Mouse (Mus musculus) liver, embryonic 18 days (tissue): ENCODE results near the gene Olfr171. TPM values are rescaled to one million over a fixed set of nuclear protein-coding genes. Genes with fewer than 3 reads are reported as not detected.

Source experiments
- polyA plus RNA-seq: library from polyadenylated mRNA; depleted of rRNA; stranded (reverse); fragments of >200 nt; gene quantifications from 2 replicates; pipeline ENCODE4 v1.2.3, GENCODE M21; 2012; rRNA removed

Olfr171 gene
- not detected in 2 replicates for polyA plus RNA-seq

DNA sequence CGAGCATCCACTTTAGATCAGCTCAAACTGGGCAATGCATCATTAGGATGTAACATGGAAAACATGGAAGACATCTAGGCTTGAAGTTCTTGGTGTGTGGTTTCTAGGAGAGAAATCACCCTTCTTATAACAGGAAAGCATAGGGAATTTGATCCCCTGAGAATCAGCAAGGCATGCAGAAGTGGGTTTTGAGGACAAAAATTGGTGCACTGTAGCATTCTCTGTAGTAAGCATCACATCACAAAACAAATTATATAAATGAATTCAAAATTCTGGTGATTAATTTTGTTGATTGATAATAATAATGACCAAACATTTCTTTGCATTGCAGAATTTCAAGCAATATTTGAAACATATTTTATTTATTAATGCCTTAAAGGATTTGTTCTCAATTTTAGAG, at the start of gene Olfr171:
Olfr171 (minus strand) TSS at position 101 of the 400 bp plus-strand sequence.

DNA sequence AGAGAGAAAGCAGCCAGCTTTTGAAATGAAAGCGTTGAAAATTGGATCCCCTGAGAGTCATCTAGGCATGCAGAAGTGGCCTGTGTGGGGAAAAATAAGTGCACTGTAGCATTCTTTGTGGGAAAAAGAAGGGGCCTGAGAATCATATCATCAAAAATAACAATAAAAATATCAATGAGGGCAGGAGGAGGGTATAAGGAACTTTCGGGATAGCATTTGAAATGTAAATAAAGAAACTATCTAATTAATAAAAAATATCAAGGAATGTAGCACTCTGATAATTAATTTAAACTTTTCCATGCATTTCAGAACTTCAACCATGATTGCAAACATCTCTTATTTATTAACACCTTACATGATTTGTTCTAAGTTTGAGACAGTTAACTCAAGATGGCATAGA, 17.9 kb downstream of the Olfr171 start, which contains the start of gene Olfr170:
Olfr170 (minus strand) TSS at position 101 of the 400 bp plus-strand sequence.

Other genes starting within 250 kb of the Olfr171 start
- not detected in 2 replicates for gene Olfr165, start 206.8 kb downstream of the Olfr171 start, polyA plus RNA-seq
- not detected in 2 replicates for gene Olfr166, start 146.2 kb downstream of the Olfr171 start, polyA plus RNA-seq
- gene Olfr167, start 107.7 kb downstream of the Olfr171 start, polyA plus RNA-seq, result not detected in 2 replicates
- gene Olfr168, start 94.4 kb downstream of the Olfr171 start, polyA plus RNA-seq, result not detected in 2 replicates
- gene Olfr169, start 58.1 kb downstream of the Olfr171 start, polyA plus RNA-seq, result not detected in 2 replicates
- not detected in 2 replicates for gene Olfr170, start 18.0 kb downstream of the Olfr171 start, polyA plus RNA-seq
- not detected in 2 replicates for gene Lamp3, start 76.5 kb upstream of the Olfr171 start, polyA plus RNA-seq
- 0.20 and 0.26 TPM in 2 replicates for gene B3gnt5, start 130.3 kb upstream of the Olfr171 start, polyA plus RNA-seq